Mouse (Mus musculus) forebrain, embryonic 14.5 days (tissue): ENCODE measurements around the gene Edn3. TPM values are rescaled to one million over a fixed set of nuclear protein-coding genes. Genes with fewer than 3 reads are reported as not detected.

Experiments
- ATAC-seq: fragments of 200-750 bp; cut with Nextera tagmentation; 2 replicates; pipeline ENCODE4 v1.8.0; 2017; ENCODE audit warnings: mild to moderate bottlenecking, moderate library complexity
- DNase-seq: peaks from one replicate; pipeline ENCODE4 v3.0.0-alpha.2; 2015; ENCODE audit warnings: low spot score
- H3K27ac ChIP-seq: fragments of 300-500 bp; sonication (generic); 2 replicates; pipeline ENCODE4 v1.5.1; 2014; ENCODE audit warnings: low read depth, mild to moderate bottlenecking, control low read depth, low read length, moderate library complexity
- H3K27me3 ChIP-seq: fragments of 300-500 bp; sonication (generic); replicated peaks from 2 replicates; pipeline ENCODE4 v1.6.1; 2014; ENCODE audit warnings: low read length, control low read depth, mixed read lengths; ENCODE audit not compliant: control insufficient read depth, insufficient read depth
- H3K36me3 ChIP-seq: fragments of 300-500 bp; sonication (generic); 2 replicates; pipeline ENCODE4 v1.6.1; 2014; ENCODE audit warnings: low read length, control low read depth; ENCODE audit not compliant: control insufficient read depth, insufficient read depth
- H3K4me1 ChIP-seq: fragments of 300-500 bp; sonication (generic); 2 replicates; pipeline ENCODE4 v1.6.1; 2014; ENCODE audit warnings: antibody characterized with exemption, low read length, control low read depth; ENCODE audit not compliant: control insufficient read depth, insufficient read depth
- H3K4me2 ChIP-seq: fragments of 300-500 bp; sonication (generic); 2 replicates; pipeline ENCODE4 v1.6.1; 2014; ENCODE audit warnings: mild to moderate bottlenecking, control low read depth, low read length
- H3K4me3 ChIP-seq: fragments of 300-500 bp; sonication (generic); 2 replicates; pipeline ENCODE4 v1.5.1; 2014; ENCODE audit warnings: low read depth, low read length, control low read depth
- H3K9ac ChIP-seq: fragments of 300-500 bp; sonication (generic); 2 replicates; pipeline ENCODE4 v1.6.1; 2014; ENCODE audit warnings: mild to moderate bottlenecking, low read length, control low read depth, moderate library complexity
- H3K9me3 ChIP-seq: fragments of 300-500 bp; sonication (generic); replicated peaks from 2 replicates; pipeline ENCODE4 v1.6.1; 2016; ENCODE audit warnings: low read length, control low read depth, mixed read lengths; ENCODE audit not compliant: control insufficient read depth
- WGBS: fragments of 180-500 bp; shearing (Covaris S2); extraction: QIAGEN DNeasy Blood & Tissue Kit; methylation state at CpG from one replicate; pipeline ENCODE4 v1.1.7; 2014; 5-methylcytosine and 5-hydroxymethylcytosine counted together
- polyA plus RNA-seq: library from polyadenylated mRNA; unstranded; fragments of >200 nt; fragmentation: Nextera tagmentation; extraction: Ambion mirVana; gene quantifications from 2 replicates; pipeline ENCODE4 v1.2.1, GENCODE M21; 2014

Gene Edn3
- 5.6 and 6.2 TPM in 2 replicates for polyA plus RNA-seq

DNA sequence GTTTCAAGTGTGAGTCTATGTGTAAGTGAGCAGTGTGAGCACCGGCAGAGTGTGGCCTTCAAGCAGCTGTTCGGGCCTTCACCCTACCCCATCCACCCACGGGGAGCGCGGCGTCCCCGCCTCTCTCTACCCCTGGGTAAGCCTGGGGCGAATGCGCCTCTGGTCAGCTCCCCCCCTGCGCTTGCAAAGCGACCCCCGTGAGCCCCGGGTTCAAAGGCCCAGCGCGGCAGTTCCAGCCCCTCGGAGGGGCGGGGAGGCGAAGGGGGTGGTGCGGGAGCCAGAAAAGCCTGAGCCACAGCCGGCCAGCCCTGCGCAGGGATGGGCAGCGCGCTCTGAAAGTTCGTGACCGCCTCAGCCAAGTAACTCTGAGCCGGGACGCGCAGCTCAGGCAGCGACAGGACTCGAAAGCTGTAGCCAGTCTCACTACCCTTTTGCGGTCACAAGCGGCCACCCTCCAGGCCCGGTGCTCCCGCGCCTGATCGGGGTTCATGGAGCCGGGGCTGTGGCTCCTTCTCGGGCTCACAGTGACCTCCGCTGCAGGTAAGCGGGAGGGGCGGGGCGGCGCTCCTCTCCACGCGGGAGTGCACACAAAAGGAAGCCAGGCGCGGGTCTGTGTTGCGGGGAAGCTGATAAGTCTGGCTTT is at the start of gene Edn3:
Edn3 (plus strand) TSS at position 141 of the 643 bp plus-strand sequence.
- Histone ChIP-seq H3K4me2 (peak within 1 kb of the TSS; percentile 76), H3K4me1 (no peaks in the 10 kb centered on the region), H3K9ac (peak within 1 kb of the TSS; percentile 53), H3K27ac (no peak within 1 kb of the TSS), H3K4me3 (peak within 1 kb of the TSS; percentile 29), H3K27me3 (0 out of 2 replicates have a peak, but pooled peaks cover 3% of the 10 kb centered on the region), H3K36me3 (no peaks in the 10 kb centered on the region), H3K9me3 (no peaks in the 10 kb centered on the region)
- WGBS, result 1% methylated on average over 48 of the region's 48 CpGs
- no peak for DNase-seq
- ATAC-seq, result peak; percentile 18; the same call in 1 of the 2 replicates

- no peak for DNase-seq
Observed at GRCm38 (mm10) chr2:174712043-174712442, 48.4 kb upstream of the Edn3 start.

GRCm38 (mm10) chr2:174715938-174716337 is 44.5 kb upstream of the Edn3 start:
- H3K27ac ChIP-seq, result no peak overlapping the region
- H3K9me3 ChIP-seq, result no peaks in the 10 kb centered on the region
- no peaks in the 10 kb centered on the region for H3K36me3 ChIP-seq
- H3K4me3 ChIP-seq, result no peak overlapping the region
- no peaks in the 10 kb centered on the region for H3K27me3 ChIP-seq
- no peak for ATAC-seq
- H3K4me2 ChIP-seq, result no peak overlapping the region
- no peaks in the 10 kb centered on the region for H3K4me1 ChIP-seq
- H3K9ac ChIP-seq, result no peak overlapping the region
- DNase-seq, result no peak

More at GRCm38 (mm10) chr2:174712043-174712442, 48.4 kb upstream of the Edn3 start:
- WGBS, result 94% methylated on average over 1 of the region's 1 CpGs
- Histone ChIP-seq H3K9ac (no peak overlapping the region), H3K4me1 (no peaks in the 10 kb centered on the region), H3K4me3 (no peak overlapping the region), H3K27me3 (no peaks in the 10 kb centered on the region), H3K9me3 (no peaks in the 10 kb centered on the region), H3K27ac (no peak overlapping the region), H3K4me2 (no peak overlapping the region), H3K36me3 (no peaks in the 10 kb centered on the region)
- ATAC-seq, result no peak

DNA sequence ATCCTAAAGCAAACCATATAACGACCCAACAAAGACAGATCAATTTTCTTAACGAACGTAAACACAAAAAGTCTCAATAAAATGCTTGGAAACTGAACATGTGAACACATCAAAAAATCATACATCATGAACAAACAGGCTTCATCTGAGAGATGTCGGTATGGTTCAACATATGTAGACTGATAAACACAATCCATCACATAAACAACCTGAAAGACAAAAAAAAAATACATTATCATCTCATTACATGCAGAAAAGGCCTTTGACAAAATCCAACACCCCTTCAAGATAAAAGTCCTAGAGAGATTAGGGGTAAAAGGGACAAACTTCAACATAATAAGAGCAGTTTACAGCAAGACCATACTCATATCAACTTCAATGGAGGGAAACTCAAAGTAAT is 42.6 kb upstream of the Edn3 start:
- Histone ChIP-seq H3K4me2 (no peak overlapping the region), H3K9ac (no peak overlapping the region), H3K27me3 (no peaks in the 10 kb centered on the region), H3K9me3 (no peaks in the 10 kb centered on the region), H3K36me3 (no peaks in the 10 kb centered on the region), H3K27ac (no peak overlapping the region), H3K4me3 (no peak overlapping the region), H3K4me1 (no peaks in the 10 kb centered on the region)
- no peak for ATAC-seq
- 87% methylated on average over 4 of the region's 4 CpGs for WGBS
- DNase-seq, result no peak

DNA sequence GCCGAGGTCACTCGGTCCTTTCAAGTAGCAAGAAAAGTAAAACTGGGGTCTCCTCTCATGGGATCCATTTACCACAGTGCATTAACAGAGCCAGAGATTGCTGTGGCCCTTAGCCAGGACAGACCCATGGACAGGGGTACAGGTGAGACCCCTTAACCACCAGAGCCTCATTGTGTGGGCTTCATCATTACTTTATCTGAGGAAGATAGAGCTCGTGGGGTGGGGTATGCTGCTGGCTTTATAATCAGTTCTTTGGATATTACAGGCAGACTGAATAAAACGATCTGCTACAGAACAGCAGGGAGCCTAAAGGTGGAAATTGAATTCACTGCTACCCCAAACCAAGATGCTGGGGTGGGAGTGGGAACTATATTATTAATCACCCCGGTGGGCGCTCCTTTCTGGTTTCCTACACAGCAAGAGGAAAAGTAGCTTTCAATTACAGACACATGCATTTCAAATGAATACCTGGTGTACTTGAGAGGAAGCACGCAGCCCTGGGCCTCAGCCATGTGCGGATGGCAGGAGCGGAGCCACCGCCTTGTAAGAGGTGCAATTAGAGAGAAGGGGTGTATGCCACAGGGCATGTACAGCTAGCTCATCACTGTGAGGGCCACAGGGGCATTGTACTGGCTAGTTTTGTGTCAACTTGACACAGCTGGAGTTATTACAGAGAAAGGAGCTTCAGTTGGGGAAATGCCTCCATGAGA is 33.1 kb upstream of the Edn3 start:
- no peaks in the 10 kb centered on the region for H3K27me3 ChIP-seq

GRCm38 (mm10) chr2:174731939-174732338 is 28.5 kb upstream of the Edn3 start:
- WGBS, result 91% methylated on average over 5 of the region's 5 CpGs
- H3K9ac ChIP-seq, result no peak overlapping the region
- no peak overlapping the region for H3K27ac ChIP-seq
- no peak for ATAC-seq
- no peaks in the 10 kb centered on the region for H3K4me1 ChIP-seq
- no peaks in the 10 kb centered on the region for H3K36me3 ChIP-seq
- no peak overlapping the region for H3K4me3 ChIP-seq
- H3K9me3 ChIP-seq, result no peaks in the 10 kb centered on the region
- no peak overlapping the region for H3K4me2 ChIP-seq
- no peaks in the 10 kb centered on the region for H3K27me3 ChIP-seq
- DNase-seq, result no peak

More for the DNA sequence above, 33.1 kb upstream of the Edn3 start:
- WGBS, result 55% methylated on average over 10 of the region's 10 CpGs
- no peak for ATAC-seq
- no peak overlapping the region for H3K9ac ChIP-seq
- H3K9me3 ChIP-seq, result no peaks in the 10 kb centered on the region
- H3K4me1 ChIP-seq, result peaks cover 4% of the 10 kb centered on the region; the same call in 1 of the 2 replicates
- no peak overlapping the region for H3K4me2 ChIP-seq
- no peak for DNase-seq
- no peaks in the 10 kb centered on the region for H3K36me3 ChIP-seq
- H3K27ac ChIP-seq, result no peak overlapping the region
- no peak overlapping the region for H3K4me3 ChIP-seq

DNA sequence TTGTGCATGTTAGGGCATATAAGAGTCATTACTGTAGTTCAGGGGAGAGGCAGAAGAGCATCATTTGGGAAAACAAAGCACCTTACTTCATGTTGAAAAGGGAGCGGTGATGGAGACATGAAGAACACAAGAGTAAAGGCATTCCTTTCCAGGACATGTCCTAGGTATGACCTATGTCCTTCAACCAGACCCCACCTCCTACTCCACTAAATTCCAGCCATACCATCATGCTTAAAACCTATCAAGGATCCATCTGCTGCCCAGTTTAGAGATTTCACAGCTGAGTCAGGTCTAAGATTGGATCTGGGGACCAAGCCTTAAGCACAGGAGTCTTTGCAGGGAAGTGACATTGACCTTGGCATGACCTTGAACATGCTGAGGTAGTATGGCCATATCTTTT is 25.1 kb upstream of the Edn3 start:
- no peaks in the 10 kb centered on the region for H3K9me3 ChIP-seq
- WGBS, result 100% methylated on average over 1 of the region's 1 CpGs
- H3K4me2 ChIP-seq, result no peak overlapping the region
- H3K36me3 ChIP-seq, result no peaks in the 10 kb centered on the region
- H3K4me1 ChIP-seq, result no peaks in the 10 kb centered on the region
- ATAC-seq (no peak), DNase-seq (no peak)
- H3K27ac ChIP-seq, result no peak overlapping the region
- H3K9ac ChIP-seq, result no peak overlapping the region
- H3K4me3 ChIP-seq, result no peak overlapping the region
- H3K27me3 ChIP-seq, result no peaks in the 10 kb centered on the region

DNA sequence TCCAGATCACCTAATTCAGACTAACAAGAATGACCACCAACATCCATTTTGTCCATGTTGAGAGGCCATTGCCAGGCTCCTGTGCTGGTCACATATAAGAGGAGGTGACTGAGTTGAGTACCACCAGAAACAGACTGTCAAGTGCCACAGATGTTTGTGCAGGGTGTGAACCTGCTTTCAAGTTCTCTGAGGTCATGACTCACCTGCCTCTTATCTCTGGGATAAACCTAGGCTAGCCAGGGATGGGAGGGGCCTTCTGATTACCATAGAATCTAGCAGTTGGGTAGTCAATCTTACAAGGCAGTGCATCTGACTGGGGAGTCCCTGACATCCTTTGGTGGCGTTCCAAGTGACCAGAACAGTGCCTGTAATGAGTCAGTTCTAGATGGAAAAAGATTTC is 13.2 kb upstream of the Edn3 start:
- Histone ChIP-seq H3K4me1 (no peaks in the 10 kb centered on the region), H3K4me3 (no peak overlapping the region), H3K4me2 (no peak overlapping the region), H3K27me3 (no peaks in the 10 kb centered on the region), H3K9ac (no peak overlapping the region), H3K36me3 (no peaks in the 10 kb centered on the region), H3K9me3 (no peaks in the 10 kb centered on the region), H3K27ac (no peak overlapping the region)
- WGBS, result 86% methylated on average over 1 of the region's 1 CpGs
- ATAC-seq (no peak), DNase-seq (no peak)

DNA sequence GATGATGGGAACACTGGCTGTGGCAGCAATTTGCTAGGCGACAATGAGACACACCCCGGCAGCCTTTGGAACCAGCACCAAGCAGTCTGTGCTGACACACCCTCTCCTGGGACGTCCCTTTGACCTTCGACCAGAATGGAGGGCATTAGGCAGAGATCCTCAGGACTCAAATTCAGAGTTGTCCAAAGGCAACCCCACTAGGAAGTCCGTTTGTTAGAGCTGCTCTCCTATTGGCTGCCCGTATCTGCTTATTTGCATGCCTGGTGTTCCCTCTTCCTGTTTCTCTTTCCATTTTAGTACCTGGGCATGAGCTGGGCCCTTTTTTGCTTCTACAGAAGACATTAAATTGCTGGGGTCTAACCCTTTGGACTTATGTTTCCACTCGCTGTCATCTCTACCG is 12.0 kb upstream of the Edn3 start:
- Histone ChIP-seq H3K27ac (no peak overlapping the region), H3K4me2 (no peak overlapping the region), H3K4me1 (no peaks in the 10 kb centered on the region), H3K4me3 (no peak overlapping the region), H3K27me3 (no peaks in the 10 kb centered on the region), H3K9ac (no peak overlapping the region), H3K9me3 (no peaks in the 10 kb centered on the region), H3K36me3 (no peaks in the 10 kb centered on the region)
- ATAC-seq (no peak), DNase-seq (no peak)
- WGBS, result 77% methylated on average over 8 of the region's 8 CpGs
